Mouse (Mus musculus) G1E (cell line): ENCODE data around the gene Cpne5. TPM values are rescaled to one million over a fixed set of nuclear protein-coding genes. Genes with fewer than 3 reads are reported as not detected.

ENCODE experiments used
- ATAC-seq: 2 replicates; pipeline ENCODE4 v1.8.0; 2016; ENCODE audit warnings: mild to moderate bottlenecking; ENCODE audit not compliant: insufficient number of reproducible peaks, poor library complexity, low FRiP score, severe bottlenecking; ENCODE audit errors: extremely low read depth
- DNase-seq: peaks from one replicate; pipeline ENCODE4 v3.0.0; 2012; ENCODE audit warnings: low spot score
- H3K27me3 ChIP-seq: 2 replicates; pipeline ENCODE4 v1.6.1; 2012; ENCODE audit warnings: mild to moderate bottlenecking, low read length, inconsistent platforms; ENCODE audit not compliant: insufficient read depth
- H3K36me3 ChIP-seq: replicated peaks from 2 replicates; pipeline ENCODE3; 2012; ENCODE audit warnings: mild to moderate bottlenecking, inconsistent platforms
- H3K4me1 ChIP-seq: 2 replicates; pipeline ENCODE4 v1.6.1; 2012; ENCODE audit warnings: low read depth, low read length, inconsistent platforms, mixed read lengths; ENCODE audit not compliant: insufficient read depth
- H3K4me3 ChIP-seq: 2 replicates; pipeline ENCODE4 v1.5.1; 2012; ENCODE audit warnings: low read depth, mild to moderate bottlenecking, inconsistent platforms, low read length, moderate library complexity, mixed read lengths
- H3K9me3 ChIP-seq: replicated peaks from 2 replicates; pipeline ENCODE4 v1.6.1; 2012; ENCODE audit warnings: inconsistent platforms
- CTCF ChIP-seq: IDR thresholded peaks from 2 replicates; pipeline ENCODE4 v1.5.1; 2012; ENCODE audit warnings: low read depth, low read length, inconsistent platforms, mixed read lengths
- GATA1 ChIP-seq: IDR thresholded peaks from 2 replicates; pipeline ENCODE4 v1.6.1; 2012; ENCODE audit warnings: borderline replicate concordance, low read length, inconsistent platforms, mixed read lengths
- GATA2 ChIP-seq: IDR thresholded peaks from 2 replicates; pipeline ENCODE4 v1.6.1; 2012; ENCODE audit warnings: low read depth, low read length, inconsistent platforms, borderline replicate concordance
- POLR2AphosphoS5 ChIP-seq: IDR thresholded peaks from 2 replicates; pipeline ENCODE4 v1.6.1; 2012; ENCODE audit warnings: low read depth, low read length, inconsistent platforms; ENCODE audit not compliant: insufficient replicate concordance
- TAL1 ChIP-seq: conservative IDR thresholded peaks from 2 replicates; pipeline ENCODE4 v1.6.1; 2012; ENCODE audit warnings: low read depth, low read length, inconsistent platforms, mixed read lengths
- polyA plus RNA-seq: library from polyadenylated mRNA; stranded (reverse); fragments of >175 nt; gene quantifications from 2 replicates; pipeline ENCODE4 v1.2.3, GENCODE M21; 2012
- total RNA-seq, 2 experiments: library from RNA; stranded (forward) in 1 of 2; stranded (reverse) in 1 of 2; fragments of 200-1000 nt in 1 of 2; fragments of >200 nt in 1 of 2; fragmentation: Nextera tagmentation in 1 of 2; gene quantifications; 2 replicates each; pipeline ENCODE4 v1.2.3; 2014 to 2017

Gene Cpne5
- total and polyA plus RNA-seq, 3 experiments, result 0.71 to 21.0 (median 2.1) TPM

DNA sequence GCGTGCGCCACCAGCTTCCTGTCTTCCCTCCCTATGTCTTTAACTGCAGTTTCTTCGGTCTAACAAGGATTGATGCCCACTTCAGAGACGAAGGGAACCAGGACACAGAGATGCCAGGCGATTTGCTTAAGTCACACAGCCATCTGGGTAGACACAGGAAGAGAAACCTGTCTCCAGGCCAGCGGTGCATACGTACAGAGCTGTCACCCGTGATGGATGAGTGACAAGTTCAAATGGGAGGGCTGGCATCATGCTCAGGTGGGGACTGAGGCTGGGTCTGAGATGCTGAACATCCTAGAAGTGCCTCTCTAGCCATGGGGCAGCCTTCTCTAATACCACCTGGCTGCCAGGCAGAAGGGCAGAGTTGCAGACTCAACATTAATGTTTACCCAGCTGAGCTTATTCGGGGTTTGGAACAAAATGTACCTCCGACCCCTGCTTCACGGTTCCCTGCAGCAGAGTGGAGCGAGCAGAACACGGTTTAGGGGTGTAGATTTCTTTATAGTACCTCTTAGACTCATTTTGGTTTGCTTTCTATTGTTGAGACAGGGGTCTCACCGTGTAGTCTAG, 67.5 kb downstream of the Cpne5 start:
- Histone ChIP-seq H3K4me1 (peaks cover 86% of the 10 kb centered on the region), H3K9me3 (no peaks in the 10 kb centered on the region), H3K4me3 (peak overlapping the region; percentile 37; the same call in 1 of the 2 replicates), H3K36me3 (peaks cover 10% of the 10 kb centered on the region), H3K27me3 (no peaks in the 10 kb centered on the region)
- ATAC-seq, result no peak
- TF ChIP-seq TAL1 (no peak), GATA2 (no peak), POLR2AphosphoS5 (no peak), GATA1 (no peak), CTCF (no peak)
- DNase-seq, result no peak

DNA sequence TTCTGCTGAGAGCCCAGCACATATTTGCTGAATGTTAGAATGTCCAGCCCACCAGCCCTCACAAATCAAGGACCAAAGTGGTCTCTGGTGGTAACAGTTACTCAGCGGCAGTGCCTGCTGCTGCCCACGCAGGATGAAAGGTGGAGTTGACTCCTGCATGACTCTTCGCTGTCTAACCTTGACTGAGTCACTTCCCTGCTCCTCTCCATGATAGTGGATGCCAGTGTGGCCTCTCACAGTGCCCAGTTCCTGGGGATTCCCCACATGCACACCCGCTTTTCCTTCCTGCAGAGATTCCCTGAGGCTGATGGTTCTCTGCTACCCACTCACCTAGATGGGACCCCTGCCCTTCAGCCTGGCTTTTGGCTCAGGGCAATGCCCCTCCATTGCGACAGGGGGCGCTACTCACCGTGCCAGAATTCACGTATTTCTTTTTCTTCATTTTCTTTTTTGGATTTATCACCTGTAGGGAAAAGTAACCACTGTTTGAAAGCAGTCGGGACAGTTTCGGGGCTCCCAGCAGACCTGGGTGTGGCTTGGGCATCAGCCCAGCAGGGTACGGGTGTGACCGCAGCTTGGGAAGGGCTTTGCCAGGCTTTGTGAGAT, 68.9 kb downstream of the Cpne5 start:
- Histone ChIP-seq H3K9me3 (no peaks in the 10 kb centered on the region), H3K4me3 (no peak overlapping the region), H3K27me3 (no peaks in the 10 kb centered on the region), H3K4me1 (peaks cover 92% of the 10 kb centered on the region), H3K36me3 (no peaks in the 10 kb centered on the region)
- DNase-seq, result no peak
- TF ChIP-seq CTCF, result peak; percentile 76
- no peak for TF ChIP-seq POLR2AphosphoS5
- no peak for ATAC-seq

- no peaks in the 10 kb centered on the region for H3K9me3 ChIP-seq
- DNase-seq (no peak), ATAC-seq (no peak)
- TF ChIP-seq TAL1 (no peak), CTCF (no peak), GATA1 (no peak), GATA2 (no peak), POLR2AphosphoS5 (no peak)
- H3K4me3 ChIP-seq, result no peak overlapping the region
- H3K36me3 ChIP-seq, result no peaks in the 10 kb centered on the region
- peaks cover 93% of the 10 kb centered on the region for H3K4me1 ChIP-seq
- no peaks in the 10 kb centered on the region for H3K27me3 ChIP-seq
Observed at GRCm38 (mm10) chr17:29168438-29168837, 69.5 kb downstream of the Cpne5 start.

- H3K4me1 ChIP-seq, result peaks cover 96% of the 10 kb centered on the region
- H3K36me3 ChIP-seq, result no peaks in the 10 kb centered on the region
- TF ChIP-seq CTCF, result no peak
- DNase-seq (no peak), ATAC-seq (no peak)
- H3K9me3 ChIP-seq, result peaks cover 2% of the 10 kb centered on the region
- H3K27me3 ChIP-seq, result no peaks in the 10 kb centered on the region
- H3K4me3 ChIP-seq, result no peak overlapping the region
Observed at GRCm38 (mm10) chr17:29167371-29167770, 70.6 kb downstream of the Cpne5 start.

- Histone ChIP-seq H3K27me3 (peaks cover 4% of the 10 kb centered on the region; the same call in 1 of the 2 replicates), H3K4me3 (peak overlapping the region; percentile 27; the same call in 1 of the 2 replicates), H3K4me1 (peaks cover 86% of the 10 kb centered on the region), H3K36me3 (peaks cover 3% of the 10 kb centered on the region), H3K9me3 (peaks cover 14% of the 10 kb centered on the region)
- no peak for DNase-seq
- TF ChIP-seq GATA2 (no peak), GATA1 (no peak), CTCF (no peak), POLR2AphosphoS5 (no peak), TAL1 (no peak)
- no peak for ATAC-seq
Observed at GRCm38 (mm10) chr17:29165967-29166578, 71.9 kb downstream of the Cpne5 start.

DNA sequence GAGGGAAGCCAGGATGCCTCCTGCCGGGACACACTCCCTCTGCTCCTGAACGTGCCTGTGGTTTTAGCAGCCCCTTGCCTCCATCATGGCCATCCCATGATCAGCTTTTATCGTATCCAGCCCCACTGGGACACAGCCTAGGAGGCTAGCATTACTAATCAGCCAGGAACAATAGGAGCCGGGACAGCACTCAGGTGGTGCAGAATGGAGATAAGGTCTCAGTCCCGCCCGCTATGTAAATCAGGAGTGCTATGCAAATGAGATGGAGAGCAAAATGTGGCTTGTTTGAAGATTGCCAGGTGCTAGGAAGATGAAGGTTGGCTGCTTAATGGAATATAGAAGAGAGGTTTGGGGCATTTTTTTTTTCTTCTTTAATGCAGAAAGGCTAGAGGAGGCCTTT, 72.5 kb downstream of the Cpne5 start:
- TF ChIP-seq TAL1 (peak; percentile 75; the same call in 1 of the 2 replicates), CTCF (no peak), GATA1 (no peak)
- Histone ChIP-seq H3K4me3 (peak overlapping the region; percentile 36; the same call in 1 of the 2 replicates), H3K36me3 (peaks cover 3% of the 10 kb centered on the region), H3K9me3 (peaks cover 16% of the 10 kb centered on the region), H3K4me1 (peaks cover 82% of the 10 kb centered on the region), H3K27me3 (peaks cover 6% of the 10 kb centered on the region; the same call in 1 of the 2 replicates)
- ATAC-seq (peak; percentile 67), DNase-seq (peak; percentile 77)
